Mouse (Mus musculus) E14TG2a.4 (cell line): ENCODE measurements around the gene Rita1.

Experiments used
- CTCF ChIP-seq: conservative IDR thresholded peaks from 2 replicates; pipeline ENCODE4 v1.5.1; 2014; ENCODE audit warnings: low read length
- POU5F1 ChIP-seq: IDR thresholded peaks from 2 replicates; pipeline ENCODE4 v1.6.1; 2014; ENCODE audit warnings: low read length, borderline replicate concordance

- no peak for TF ChIP-seq CTCF
- no peak for TF ChIP-seq POU5F1
Observed at GRCm38 (mm10) chr5:120550673-120551072, 61.7 kb downstream of the Rita1 start.
